Mouse (Mus musculus) subcutaneous adipose tissue, adult 2 months (tissue): Measurements from ENCODE around the gene Trim5. TPM values are rescaled to one million over a fixed set of nuclear protein-coding genes. Genes with fewer than 3 reads are reported as not detected.

ENCODE experiments used
- polyA plus RNA-seq: library from polyadenylated mRNA; depleted of rRNA; stranded (reverse); fragments of >200 nt; gene quantifications from 2 replicates; pipeline ENCODE4 v1.2.3, GENCODE M21; 2012; ENCODE audit warnings: low replicate concordance; rRNA removed

Gene Trim5
- polyA plus RNA-seq: 0.64 and 0.89 TPM in 2 replicates

DNA sequence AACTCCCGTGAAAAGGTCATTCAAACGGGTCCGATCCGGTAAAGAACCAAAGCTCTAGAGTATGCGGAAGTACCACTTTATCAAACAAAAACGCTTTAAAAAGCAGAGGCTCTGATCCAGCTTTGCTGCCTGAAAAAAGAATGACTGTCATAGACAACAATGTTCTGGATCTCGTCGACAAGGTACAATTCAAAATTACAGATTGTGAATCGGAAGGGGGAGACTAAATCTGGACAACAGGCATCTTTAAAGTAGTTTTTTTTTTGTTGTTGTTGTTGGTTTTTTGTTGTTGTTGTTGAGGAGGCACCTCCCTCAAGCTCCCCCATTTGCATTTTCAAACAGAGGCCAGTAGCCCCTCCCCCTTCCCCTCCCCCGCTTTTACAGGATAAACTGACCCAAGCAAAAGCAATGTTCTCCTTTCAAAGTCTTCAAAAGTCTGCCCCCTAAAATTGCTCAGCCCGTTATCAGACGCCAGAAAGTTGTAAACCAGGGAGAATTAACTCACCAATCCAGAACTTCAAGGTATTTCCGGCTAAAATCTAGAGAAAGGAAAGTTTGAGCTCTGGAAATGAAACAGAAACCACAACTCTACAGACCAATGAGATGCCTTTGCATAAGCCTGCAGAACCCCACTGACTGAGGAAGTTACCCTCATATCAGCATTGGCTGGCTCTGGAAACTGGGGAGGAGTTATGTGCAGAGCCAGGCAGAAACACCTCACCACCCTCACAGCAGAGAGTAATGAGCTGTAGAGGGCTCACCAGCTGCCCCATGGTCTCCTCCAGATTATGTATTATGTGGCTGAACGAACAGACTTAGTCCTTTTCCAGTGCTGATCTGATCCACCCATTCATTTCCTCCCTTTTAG lies at the start of gene Trim5:
TSS of gene Trim5 (minus strand) at position 519 of the 868 bp plus-strand sequence.

GRCm38 (mm10) chr7:104329171-104329570 lies 41.3 kb upstream of the Trim5 start, which contains the start of gene Trim34b:
Gene Trim34b (plus strand): TSS chr7:104329471.

GRCm38 (mm10) chr7:104315369-104316080 lies 27.6 kb upstream of the Trim5 start, which contains the start of gene Trim12a:
Gene Trim12a (minus strand): TSS chr7:104315466.

GRCm38 (mm10) chr7:104244287-104245181 lies 43.4 kb downstream of the Trim5 start, which contains the start of gene Trim34a:
Gene Trim34a (plus strand): TSS chr7:104244457.

DNA sequence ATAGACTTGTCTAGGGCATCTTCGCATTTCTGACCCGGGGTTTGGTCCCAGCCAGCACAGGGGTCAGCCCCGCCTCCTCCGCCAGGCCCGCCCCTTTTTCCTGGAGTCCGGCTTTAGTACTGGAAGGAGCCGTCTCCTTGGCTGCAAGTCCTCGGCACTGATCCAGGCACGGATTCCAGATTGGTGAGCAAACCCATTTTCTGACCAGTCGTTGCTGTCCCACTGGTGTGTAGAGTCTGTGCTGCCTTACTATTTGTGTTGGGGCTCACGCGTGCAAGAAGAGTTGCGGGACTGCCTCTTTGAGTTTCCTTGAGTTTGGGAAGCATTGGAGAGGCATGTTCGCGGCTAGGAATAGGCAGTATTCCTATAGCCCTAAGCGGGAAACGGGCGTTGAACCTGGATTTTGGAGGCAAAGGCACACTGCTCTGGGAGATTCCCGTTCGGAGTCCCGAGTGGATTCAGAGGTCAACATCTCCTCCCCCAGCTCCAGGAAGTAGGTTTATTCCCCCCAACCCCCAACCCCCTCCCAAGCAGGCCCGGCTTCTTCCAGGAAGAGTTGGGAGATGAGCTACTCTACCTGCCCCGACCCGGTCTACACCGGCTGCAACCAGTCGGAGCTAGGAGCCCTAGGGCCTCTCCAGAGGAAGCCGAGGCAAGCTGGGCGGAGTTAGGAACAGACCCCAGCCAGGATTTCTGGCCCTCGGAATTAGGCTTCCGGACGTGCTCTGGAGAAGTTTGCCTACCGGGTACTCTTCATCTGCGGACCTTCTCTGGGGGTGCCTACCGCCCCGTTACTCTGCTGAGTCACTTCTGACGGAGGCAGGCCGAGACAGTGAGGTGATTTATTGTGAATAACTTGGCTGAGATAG lies 69.0 kb downstream of the Trim5 start, which contains the start of gene Trim6:
TSS of gene Trim6 (plus strand) at position 93 of the 869 bp plus-strand sequence.

Other genes with a start within 250 kb of the Trim5 start
- gene Olfr642, start 235.4 kb downstream of the Trim5 start, polyA plus RNA-seq: not detected in 2 replicates
- gene 4930516K23Rik, start 226.6 kb downstream of the Trim5 start, polyA plus RNA-seq: not detected in 2 replicates
- not detected in 2 replicates for gene Olfr644, start 216.2 kb downstream of the Trim5 start, polyA plus RNA-seq
- not detected in 2 replicates for gene Olfr645, start 202.6 kb downstream of the Trim5 start, polyA plus RNA-seq
- gene Olfr646, start 183.2 kb downstream of the Trim5 start, polyA plus RNA-seq: not detected in 2 replicates
- gene Ubqln5, start 158.3 kb downstream of the Trim5 start, polyA plus RNA-seq: not detected in 2 replicates
- gene Olfr643, start 150.7 kb downstream of the Trim5 start, polyA plus RNA-seq: not detected in 2 replicates
- not detected in 2 replicates for gene Ubqln3, start 144.8 kb downstream of the Trim5 start, polyA plus RNA-seq
- gene Ubqlnl, start 137.5 kb downstream of the Trim5 start, polyA plus RNA-seq: not detected in 2 replicates
- not detected in 2 replicates for gene Olfm5, start 123.3 kb downstream of the Trim5 start, polyA plus RNA-seq
- 0.08 TPM in 1 of 2 replicates, not detected in the other for gene Olfr648, start 104.7 kb downstream of the Trim5 start, polyA plus RNA-seq
- not detected in 2 replicates for gene Olfr649, start 92.1 kb downstream of the Trim5 start, polyA plus RNA-seq
- gene Trim6, start 69.3 kb downstream of the Trim5 start, polyA plus RNA-seq: 1.3 TPM in 2 replicates
- 6.3 and 7.0 TPM in 2 replicates for gene Trim34a, start 43.6 kb downstream of the Trim5 start, polyA plus RNA-seq
- 4.5 and 6.4 TPM in 2 replicates for gene Trim12a, start 27.4 kb upstream of the Trim5 start, polyA plus RNA-seq
- gene Trim34b, start 41.4 kb upstream of the Trim5 start, polyA plus RNA-seq: 4.3 and 5.3 TPM in 2 replicates
- 5.7 and 6.5 TPM in 2 replicates for gene Trim12c, start 65.3 kb upstream of the Trim5 start, polyA plus RNA-seq
- 0.21 and 0.32 TPM in 2 replicates for gene Trim30b, start 81.8 kb upstream of the Trim5 start, polyA plus RNA-seq
- gene Trim30c, start 112.7 kb upstream of the Trim5 start, polyA plus RNA-seq: 0.09 TPM in 2 replicates
- gene Trim30a, start 177.1 kb upstream of the Trim5 start, polyA plus RNA-seq: 6.5 and 7.6 TPM in 2 replicates
- gene Trim30d, start 219.8 kb upstream of the Trim5 start, polyA plus RNA-seq: 1.8 and 2.5 TPM in 2 replicates